Mouse (Mus musculus) neural tube, embryonic 12.5 days (tissue): ENCODE measurements around the gene Ifnl2. TPM values are rescaled to one million over a fixed set of nuclear protein-coding genes. Genes with fewer than 3 reads are reported as not detected.

Source experiments
- polyA plus RNA-seq: library from polyadenylated mRNA; unstranded; fragments of >200 nt; fragmentation: Nextera tagmentation; extraction: Ambion mirVana; gene quantifications from 2 replicates; pipeline ENCODE4 v1.2.1, GENCODE M21; 2016

Gene Ifnl2
- polyA plus RNA-seq, 1 experiment from 2014 or later = not detected

Other genes with a start within 250 kb of the Ifnl2 start
- gene Eid2, start 242.6 kb downstream of the Ifnl2 start, polyA plus RNA-seq = 27.7 and 31.9 TPM in 2 replicates
- 29.8 and 30.7 TPM in 2 replicates for gene Eid2b, start 232.7 kb downstream of the Ifnl2 start, polyA plus RNA-seq
- 0.68 and 1.1 TPM in 2 replicates for gene Selenov, start 219.3 kb downstream of the Ifnl2 start, polyA plus RNA-seq
- 80.4 and 82.2 TPM in 2 replicates for gene Dll3, start 208.2 kb downstream of the Ifnl2 start, polyA plus RNA-seq
- 174 and 180 TPM in 2 replicates for gene Timm50, start 198.4 kb downstream of the Ifnl2 start, polyA plus RNA-seq
- 98.5 and 110 TPM in 2 replicates for gene Supt5, start 171.7 kb downstream of the Ifnl2 start, polyA plus RNA-seq
- gene Rps16, start 159.8 kb downstream of the Ifnl2 start, polyA plus RNA-seq = 540 and 574 TPM in 2 replicates
- gene Plekhg2, start 137.9 kb downstream of the Ifnl2 start, polyA plus RNA-seq = 58.9 and 63.3 TPM in 2 replicates
- gene Zfp36, start 130.2 kb downstream of the Ifnl2 start, polyA plus RNA-seq = 5.6 and 6.5 TPM in 2 replicates
- 42.9 and 43.9 TPM in 2 replicates for gene Med29, start 117.7 kb downstream of the Ifnl2 start, polyA plus RNA-seq
- gene Paf1, start 117.5 kb downstream of the Ifnl2 start, polyA plus RNA-seq = 85.3 and 87.8 TPM in 2 replicates
- 6.6 and 8.1 TPM in 2 replicates for gene Gmfg, start 73.0 kb downstream of the Ifnl2 start, polyA plus RNA-seq
- 16.6 and 18.8 TPM in 2 replicates for gene Lrfn1, start 58.5 kb downstream of the Ifnl2 start, polyA plus RNA-seq
- not detected in 2 replicates for gene Ifnl3, start 12.4 kb upstream of the Ifnl2 start, polyA plus RNA-seq
- gene Sycn, start 30.4 kb upstream of the Ifnl2 start, polyA plus RNA-seq = not detected in 2 replicates
- gene Nccrp1, start 36.8 kb upstream of the Ifnl2 start, polyA plus RNA-seq = not detected in 2 replicates
- gene Samd4b, start 87.7 kb upstream of the Ifnl2 start, polyA plus RNA-seq = 33.1 and 35.0 TPM in 2 replicates
- gene Pak4, start 87.7 kb upstream of the Ifnl2 start, polyA plus RNA-seq = 29.3 and 31.7 TPM in 2 replicates
- not detected in 2 replicates for gene Acp7, start 120.9 kb upstream of the Ifnl2 start, polyA plus RNA-seq
- gene Fbxo27, start 182.4 kb upstream of the Ifnl2 start, polyA plus RNA-seq = 4.7 and 6.1 TPM in 2 replicates
- 7.6 and 9.3 TPM in 2 replicates for gene Fbxo17, start 206.3 kb upstream of the Ifnl2 start, polyA plus RNA-seq
- gene Mrps12, start 231.4 kb upstream of the Ifnl2 start, polyA plus RNA-seq = 123 and 127 TPM in 2 replicates
- gene Sars2, start 231.5 kb upstream of the Ifnl2 start, polyA plus RNA-seq = 28.6 and 32.0 TPM in 2 replicates
- gene Ccer2, start 245.7 kb upstream of the Ifnl2 start, polyA plus RNA-seq = 9.7 and 10.4 TPM in 2 replicates